Mouse (Mus musculus) lung, embryonic 14.5 days (tissue): ENCODE measurements at regions not wholly inside any gene's neighbourhood (a gene's known extent, or its start where the extent isn't known, plus 50 kb on each side); places are given as distances from the start of the nearest gene placed in this dataset.
"Not testable (repeated sequence)": the region's sequence is repeated elsewhere in the genome, so short reads cannot be mapped to it uniquely, and the experiment has no call there.

Experiments used
- ATAC-seq: fragments of 200-750 bp; cut with Nextera tagmentation; 2 replicates; pipeline ENCODE4 v1.8.0; 2017; ENCODE audit warnings: mild to moderate bottlenecking, moderate TSS enrichment, moderate library complexity; ENCODE audit not compliant: insufficient read depth
- DNase-seq: peaks from one replicate; pipeline ENCODE4 v3.0.0-alpha.2; 2015
- H3K27ac ChIP-seq: fragments of 300-500 bp; sonication (generic); 2 replicates; pipeline ENCODE4 v1.5.1; 2014; ENCODE audit warnings: low read depth, mild to moderate bottlenecking, moderate library complexity
- H3K27me3 ChIP-seq: fragments of 300-500 bp; sonication (generic); 2 replicates; pipeline ENCODE4 v1.6.1; 2014; ENCODE audit warnings: low read length, control low read depth; ENCODE audit not compliant: insufficient read depth
- H3K36me3 ChIP-seq: fragments of 300-500 bp; sonication (generic); 2 replicates; pipeline ENCODE4 v1.6.1; 2014; ENCODE audit warnings: control low read depth; ENCODE audit not compliant: insufficient read depth
- H3K4me1 ChIP-seq: fragments of 300-500 bp; sonication (generic); 2 replicates; pipeline ENCODE4 v1.6.1; 2014; ENCODE audit warnings: antibody characterized with exemption, control low read depth; ENCODE audit not compliant: insufficient read depth
- H3K4me2 ChIP-seq: fragments of 300-500 bp; sonication (generic); 2 replicates; pipeline ENCODE4 v1.6.1; 2014; ENCODE audit warnings: mild to moderate bottlenecking
- H3K4me3 ChIP-seq: fragments of 300-500 bp; sonication (generic); 2 replicates; pipeline ENCODE4 v1.5.1; 2014; ENCODE audit warnings: low read depth, low read length
- H3K9ac ChIP-seq: fragments of 300-500 bp; sonication (generic); 2 replicates; pipeline ENCODE4 v1.6.1; 2014
- H3K9me3 ChIP-seq: fragments of 300-500 bp; sonication (generic); 2 replicates; pipeline ENCODE4 v1.6.1; 2016; ENCODE audit warnings: low read depth, low read length, control low read depth
- CTCF ChIP-seq: IDR thresholded peaks from 2 replicates; pipeline ENCODE4 v1.5.1; 2016; ENCODE audit warnings: antibody characterized with exemption, low read depth
- WGBS: fragments of 180-500 bp; shearing (Covaris S2); extraction: QIAGEN DNeasy Blood & Tissue Kit; methylation state at CpG from one replicate; pipeline ENCODE4 v1.1.7; 2014; 5-methylcytosine and 5-hydroxymethylcytosine counted together

- peak; percentile 64 for ATAC-seq
- TF ChIP-seq CTCF: no peak
- no peak overlapping the region for H3K4me3 ChIP-seq
- WGBS: 49% methylated on average over 20 of the region's 20 CpGs
- no peaks in the 10 kb centered on the region for H3K27me3 ChIP-seq
- H3K36me3 ChIP-seq: no peaks in the 10 kb centered on the region
- 0 out of 2 replicates have a peak overlapping the region, but pooled peaks have one; percentile 18 for H3K27ac ChIP-seq
- peaks cover 18% of the 10 kb centered on the region for H3K4me1 ChIP-seq
- no peak overlapping the region for H3K9ac ChIP-seq
- DNase-seq: peak; percentile 38
- H3K4me2 ChIP-seq: peak overlapping the region; percentile 37
- H3K9me3 ChIP-seq: no peaks in the 10 kb centered on the region
These were observed 120.7 kb upstream of the Sox5 start for GRCm38 (mm10) chr6:144902267-144902995.

GRCm38 (mm10) chr6:144901825-144902224 is 120.0 kb upstream of the Sox5 start:
- 0 out of 2 replicates have a peak, but pooled peaks have one; percentile 52 for ATAC-seq
- WGBS: 48% methylated on average over 9 of the region's 9 CpGs
- no peak for TF ChIP-seq CTCF

GRCm38 (mm10) chr6:144900858-144901257 is 119.1 kb upstream of the Sox5 start:
- H3K36me3 ChIP-seq, ATAC-seq, DNase-seq, H3K27me3 ChIP-seq, H3K4me3 ChIP-seq, H3K9me3 ChIP-seq, H3K9ac ChIP-seq, H3K4me2 ChIP-seq, H3K27ac ChIP-seq: not testable (repeated sequence)
- 92% methylated on average over 7 of the region's 7 CpGs for WGBS
- peaks cover 18% of the 10 kb centered on the region for H3K4me1 ChIP-seq

More at GRCm38 (mm10) chr6:144901825-144902224, 120.0 kb upstream of the Sox5 start:
- Histone ChIP-seq H3K9ac (no peak overlapping the region), H3K27me3 (no peaks in the 10 kb centered on the region), H3K36me3 (no peaks in the 10 kb centered on the region), H3K4me3 (no peak overlapping the region), H3K9me3 (no peaks in the 10 kb centered on the region), H3K27ac (no peak overlapping the region), H3K4me2 (peak overlapping the region; percentile 37), H3K4me1 (peaks cover 18% of the 10 kb centered on the region)
- peak; percentile 19 for DNase-seq

- no peaks in the 10 kb centered on the region for H3K36me3 ChIP-seq
- H3K4me3 ChIP-seq: no peak overlapping the region
- no peak overlapping the region for H3K9ac ChIP-seq
- ATAC-seq (no peak), DNase-seq (no peak)
- no peaks in the 10 kb centered on the region for H3K9me3 ChIP-seq
- WGBS: 58% methylated on average over 3 of the region's 3 CpGs
- no peak for TF ChIP-seq CTCF
- no peaks in the 10 kb centered on the region for H3K27me3 ChIP-seq
- no peak overlapping the region for H3K4me2 ChIP-seq
- peaks cover 8% of the 10 kb centered on the region for H3K4me1 ChIP-seq
- no peak overlapping the region for H3K27ac ChIP-seq
These were observed 115.7 kb upstream of the Sox5 start for GRCm38 (mm10) chr6:144897526-144897925.

GRCm38 (mm10) chr6:144890914-144891313 is 109.1 kb upstream of the Sox5 start:
- Histone ChIP-seq H3K36me3 (no peaks in the 10 kb centered on the region), H3K27me3 (no peaks in the 10 kb centered on the region), H3K4me1 (peaks cover 11% of the 10 kb centered on the region), H3K4me3 (no peak overlapping the region), H3K9ac (no peak overlapping the region), H3K4me2 (no peak overlapping the region; the same call in 1 of the 2 replicates), H3K9me3 (no peaks in the 10 kb centered on the region), H3K27ac (no peak overlapping the region)
- DNase-seq (peak; percentile 47), ATAC-seq (peak; percentile 54)
- TF ChIP-seq CTCF: no peak
- 14% methylated on average over 2 of the region's 2 CpGs for WGBS

GRCm38 (mm10) chr6:144890166-144890565 is 108.4 kb upstream of the Sox5 start:
- ATAC-seq (peak; percentile 67), DNase-seq (peak; percentile 73)
- H3K36me3 ChIP-seq: no peaks in the 10 kb centered on the region
- peaks cover 11% of the 10 kb centered on the region for H3K4me1 ChIP-seq
- no peak for TF ChIP-seq CTCF
- H3K27ac ChIP-seq: 0 out of 2 replicates have a peak overlapping the region, but pooled peaks have one; percentile 1
- no peak overlapping the region for H3K4me3 ChIP-seq
- WGBS: 32% methylated on average over 8 of the region's 8 CpGs
- no peak overlapping the region for H3K9ac ChIP-seq
- H3K4me2 ChIP-seq: no peak overlapping the region; the same call in 1 of the 2 replicates
- no peaks in the 10 kb centered on the region for H3K27me3 ChIP-seq
- H3K9me3 ChIP-seq: no peaks in the 10 kb centered on the region

- H3K9ac ChIP-seq: no peak overlapping the region
- TF ChIP-seq CTCF: no peak
- ATAC-seq: no peak
- no peak overlapping the region for H3K4me3 ChIP-seq
- DNase-seq: no peak
- H3K27me3 ChIP-seq: no peaks in the 10 kb centered on the region
- H3K4me1 ChIP-seq: no peaks in the 10 kb centered on the region
- H3K9me3 ChIP-seq: no peaks in the 10 kb centered on the region
- no peak overlapping the region for H3K27ac ChIP-seq
- no peak overlapping the region for H3K4me2 ChIP-seq
- H3K36me3 ChIP-seq: no peaks in the 10 kb centered on the region
- WGBS: 77% methylated on average over 4 of the region's 4 CpGs
These were observed 101.3 kb upstream of the Sox5 start for GRCm38 (mm10) chr6:144883117-144883516.
